Mouse (Mus musculus) erythroid progenitor cell, adult 5-6 weeks (primary cell): ENCODE results near the gene Emc8. TPM values are rescaled to one million over a fixed set of nuclear protein-coding genes. Genes with fewer than 3 reads are reported as not detected.

Experiments
- ATAC-seq: replicated peaks from 2 replicates; pipeline ENCODE4 v1.8.0; 2016; ENCODE audit warnings: moderate number of reproducible peaks, mild to moderate bottlenecking, moderate TSS enrichment, inconsistent platforms; ENCODE audit not compliant: poor library complexity, low FRiP score, severe bottlenecking
- total RNA-seq, 2 experiments: library from RNA; stranded (forward) in 1 of 2; stranded (reverse) in 1 of 2; fragments of 150-400 nt in 1 of 2; fragments of 186-747, 209-891 nt in 1 of 2; gene quantifications; 2 replicates each; pipeline versions ENCODE4 v1.2.3 to v1.2.4; 2015 to 2017; ENCODE audit warnings: low replicate concordance in 2 of 2

Gene Emc8
- 34.4 and 49.0 TPM in 2 replicates for total RNA-seq (2015; ENCODE audit: low replicate concordance)
- total RNA-seq (2017; ENCODE audit: low replicate concordance): 11.4 and 48.0 TPM in 2 replicates

DNA sequence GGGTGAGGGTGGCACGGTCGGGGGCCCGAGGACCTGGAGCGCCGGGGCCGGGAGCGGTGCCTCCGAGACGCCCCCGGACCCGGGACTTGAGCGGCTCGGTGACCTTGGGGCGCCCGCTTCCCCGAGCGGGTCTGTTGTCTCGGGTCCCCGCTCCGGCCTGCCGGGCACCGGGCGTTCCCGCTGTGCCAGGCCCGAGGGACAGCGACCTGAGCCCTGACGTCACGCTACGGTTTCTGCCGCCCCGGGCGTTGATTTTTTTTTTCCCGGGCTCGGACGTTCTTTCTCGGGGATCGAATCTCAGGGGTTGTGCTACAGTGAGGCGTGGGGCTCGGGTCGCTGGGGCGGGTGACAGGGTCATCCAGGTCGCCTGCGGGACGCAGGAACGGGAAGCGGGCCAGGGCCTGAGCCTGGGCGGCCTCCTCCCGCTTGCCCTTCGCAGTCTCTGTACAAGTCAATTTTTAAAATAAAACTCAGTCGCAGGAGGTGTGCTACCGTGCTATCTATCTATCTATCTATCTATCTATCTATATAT, at the start of gene Emc8:
Gene Emc8, minus strand, starts transcription at position 200 of the 532 bp plus-strand sequence.
- peak; percentile 50 for ATAC-seq

DNA sequence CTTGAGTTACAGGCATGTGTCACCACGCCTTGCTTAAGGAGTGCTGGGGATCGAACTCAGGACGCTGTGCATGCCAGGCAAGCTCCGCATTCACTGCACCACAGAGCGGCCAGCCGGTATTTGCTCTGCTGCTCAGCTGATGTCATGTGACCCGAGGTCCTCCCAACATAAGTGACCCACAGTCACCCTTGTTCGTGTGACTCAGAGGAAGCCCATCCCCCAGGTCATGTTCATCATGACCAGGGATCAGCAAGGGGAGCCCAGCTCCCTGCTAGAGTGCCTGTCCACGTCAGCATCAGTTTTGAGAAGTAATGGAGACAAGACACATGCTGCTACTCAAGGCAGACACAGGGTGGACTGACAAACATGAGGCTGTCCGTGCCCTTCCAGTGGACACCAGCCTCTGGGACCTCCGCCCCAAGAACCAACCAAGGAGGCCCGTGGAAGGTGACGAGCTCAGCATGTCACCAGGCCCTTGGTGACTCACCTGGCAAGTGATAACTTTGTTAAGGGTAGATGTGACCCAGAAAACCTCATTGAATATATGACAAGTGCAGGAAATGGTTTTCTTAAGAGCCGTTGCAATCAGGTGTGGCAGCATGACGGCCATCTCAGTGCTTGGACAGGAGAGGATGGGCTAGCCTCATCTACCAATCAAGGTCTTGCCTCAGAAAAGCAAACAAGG, 47.8 kb upstream of the Emc8 start:
- no peak for ATAC-seq

DNA sequence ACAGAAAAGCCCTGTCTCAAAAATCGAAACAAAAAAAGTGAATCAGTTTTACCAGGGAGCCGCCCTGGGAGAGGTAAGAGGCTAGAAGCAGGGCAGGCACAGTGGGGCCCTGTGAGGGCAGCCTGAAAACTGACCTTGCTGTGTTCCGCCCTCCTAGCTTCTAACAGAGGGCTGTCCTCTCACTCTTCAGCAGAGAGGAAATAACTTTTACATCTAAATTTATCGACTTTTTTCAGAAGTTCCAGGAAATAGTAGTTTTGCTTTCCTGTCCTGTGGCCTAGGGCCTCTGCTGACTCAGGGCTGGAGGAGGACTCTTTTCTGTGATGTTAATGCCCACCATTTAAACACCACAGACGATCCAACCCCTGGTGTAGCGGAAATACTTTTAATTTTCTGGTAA, 46.8 kb upstream of the Emc8 start:
- ATAC-seq: no peak

DNA sequence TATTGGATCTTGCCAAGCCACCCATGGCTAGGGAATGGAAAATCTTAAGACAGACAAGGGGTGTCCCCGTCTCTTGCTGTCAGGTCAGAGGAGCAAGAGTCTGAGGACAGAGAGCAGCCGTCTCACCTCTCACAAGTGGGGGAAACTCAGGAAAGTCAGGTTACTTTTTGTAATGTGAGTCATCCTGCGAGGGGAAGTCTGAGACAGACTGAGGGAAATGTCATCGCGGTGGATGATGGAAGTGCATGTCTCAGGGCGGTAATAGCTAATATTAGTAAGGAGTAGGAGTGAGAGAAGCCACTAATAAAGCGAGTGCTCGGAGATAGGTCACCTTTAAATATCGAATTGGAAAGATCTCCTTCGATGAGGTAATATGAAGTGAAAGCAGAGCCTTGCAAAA, 40.8 kb upstream of the Emc8 start:
- ATAC-seq: no peak

DNA sequence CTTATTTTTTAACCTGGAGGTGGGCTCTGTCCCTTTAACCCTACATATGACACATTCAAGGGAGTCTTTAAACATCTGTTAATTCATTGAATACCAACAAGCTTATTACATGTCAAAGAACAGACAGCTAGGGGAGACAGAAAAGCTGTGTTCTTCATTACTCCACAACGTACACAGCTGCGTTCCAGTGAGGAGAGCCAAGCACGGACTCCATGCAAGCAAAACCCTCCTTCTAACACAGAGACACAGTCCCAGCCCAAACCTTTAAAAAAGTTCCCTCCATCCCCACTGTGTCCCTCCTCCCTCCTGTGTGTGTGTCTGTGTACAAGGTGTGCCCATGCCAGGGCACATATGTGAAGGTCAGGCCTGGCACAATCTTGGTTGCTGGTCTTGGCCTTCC, 37.8 kb upstream of the Emc8 start:
- ATAC-seq: no peak

DNA sequence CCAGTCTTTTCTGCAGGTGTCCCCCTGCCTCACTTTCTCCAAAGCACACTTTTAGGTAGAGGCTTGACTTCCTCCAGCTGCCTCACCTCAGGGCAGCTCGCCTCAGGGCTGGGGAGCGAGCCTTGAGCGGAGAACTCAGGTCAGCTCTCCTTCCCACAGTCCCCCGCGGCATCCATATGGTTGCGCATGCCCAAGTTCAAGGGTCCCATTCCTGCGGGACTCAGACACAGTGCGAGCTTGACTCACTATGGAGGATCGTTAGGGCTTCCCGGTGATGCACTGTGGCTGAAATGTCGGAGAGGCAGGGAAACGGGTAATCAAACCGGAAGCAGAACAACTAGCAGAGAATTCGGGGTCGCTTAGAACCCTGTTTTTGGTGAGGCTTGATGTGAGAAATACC, 36.8 kb upstream of the Emc8 start:
- ATAC-seq: no peak

DNA sequence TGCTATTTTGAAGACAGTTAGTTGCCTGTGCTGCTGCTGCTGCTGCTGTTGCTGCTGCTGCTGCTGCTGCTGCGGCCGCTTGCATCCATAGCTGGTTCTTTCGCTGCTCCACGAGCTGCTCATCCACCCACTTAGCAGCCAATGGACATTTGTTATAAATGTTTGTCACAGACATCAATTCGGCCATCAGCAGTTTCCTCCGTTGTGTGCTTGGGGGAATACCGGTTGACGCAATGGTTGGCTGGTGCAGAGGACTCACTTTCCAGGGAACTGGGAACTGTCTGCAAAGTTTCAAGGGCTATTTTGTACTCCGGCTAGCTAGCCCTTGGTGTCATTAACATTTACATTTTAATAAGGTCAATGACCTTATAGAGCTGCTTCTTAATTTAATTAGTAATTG, 35.8 kb upstream of the Emc8 start:
- no peak for ATAC-seq

DNA sequence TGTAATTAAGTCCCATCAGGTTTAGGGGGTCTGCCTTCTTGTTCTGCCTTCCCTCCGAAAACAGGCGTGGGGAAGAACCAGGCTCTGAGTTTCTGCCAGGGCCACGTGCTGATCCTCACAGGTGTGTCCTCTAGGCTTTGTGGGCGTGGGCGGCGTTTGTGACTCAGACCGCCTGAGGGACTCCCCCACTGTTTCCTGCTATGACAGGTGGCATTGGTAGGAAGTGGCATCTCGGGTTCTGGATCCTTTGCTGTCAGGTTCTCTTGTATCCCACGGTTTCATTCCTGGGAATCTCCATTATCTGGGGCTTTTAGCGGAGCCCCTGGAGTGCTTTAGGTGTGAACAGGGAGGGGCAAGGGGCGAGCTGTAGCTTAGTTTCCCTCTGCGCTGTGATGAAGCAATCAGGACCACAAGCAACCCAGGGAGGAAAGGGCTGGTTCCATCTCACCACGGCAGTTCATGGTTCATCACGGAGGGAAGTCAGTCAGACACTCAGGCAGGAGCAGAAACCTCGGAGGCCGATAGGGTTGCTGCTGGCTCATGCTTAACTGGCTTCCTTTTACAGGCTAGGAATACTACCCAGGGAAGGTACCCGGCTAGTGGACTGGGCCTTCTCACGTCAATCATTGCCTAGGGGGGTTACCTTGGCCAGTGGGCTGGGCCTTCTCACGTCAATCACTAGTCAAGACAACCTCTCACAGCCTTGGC, 33.5 kb upstream of the Emc8 start:
- ATAC-seq: no peak

DNA sequence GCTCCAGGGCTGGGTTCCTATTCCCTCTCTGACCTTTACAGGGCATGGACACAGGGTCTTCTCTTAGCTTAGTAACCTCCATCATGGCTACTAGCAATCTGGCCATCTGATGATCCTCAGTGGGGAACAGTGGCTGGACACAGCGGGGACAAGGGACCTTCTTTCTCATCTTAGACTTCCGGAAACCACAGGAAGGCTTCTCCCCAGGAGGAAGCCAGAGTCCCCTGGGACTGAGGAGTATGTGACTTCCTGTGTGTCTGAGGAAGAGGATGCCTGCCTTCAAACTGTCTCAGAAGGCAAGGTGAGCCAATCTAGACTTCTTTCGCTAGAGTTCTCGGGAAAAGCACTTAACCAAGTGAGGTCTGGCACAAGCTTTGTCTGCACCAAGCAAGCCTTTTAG, 31.7 kb upstream of the Emc8 start:
- no peak for ATAC-seq

DNA sequence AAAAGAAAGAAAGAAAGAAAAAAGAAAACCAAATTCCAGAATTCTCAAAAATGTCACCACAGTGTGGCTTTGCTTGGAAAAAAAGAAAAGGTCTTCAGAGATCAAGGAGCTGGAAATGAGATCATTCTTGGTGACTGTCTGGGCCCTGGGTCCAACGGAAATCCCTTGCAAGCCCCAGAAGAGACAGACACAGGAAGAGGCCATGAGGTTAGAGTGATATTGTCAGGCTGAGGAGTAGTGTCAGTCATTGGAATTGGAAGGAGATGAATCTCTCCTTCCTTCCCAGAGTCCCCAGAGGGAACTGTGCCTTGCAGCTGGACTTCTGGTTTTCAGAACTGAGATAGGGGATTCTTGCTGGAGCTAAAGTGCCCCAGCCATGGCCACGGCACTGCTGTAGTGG, 31.2 kb upstream of the Emc8 start:
- no peak for ATAC-seq

DNA sequence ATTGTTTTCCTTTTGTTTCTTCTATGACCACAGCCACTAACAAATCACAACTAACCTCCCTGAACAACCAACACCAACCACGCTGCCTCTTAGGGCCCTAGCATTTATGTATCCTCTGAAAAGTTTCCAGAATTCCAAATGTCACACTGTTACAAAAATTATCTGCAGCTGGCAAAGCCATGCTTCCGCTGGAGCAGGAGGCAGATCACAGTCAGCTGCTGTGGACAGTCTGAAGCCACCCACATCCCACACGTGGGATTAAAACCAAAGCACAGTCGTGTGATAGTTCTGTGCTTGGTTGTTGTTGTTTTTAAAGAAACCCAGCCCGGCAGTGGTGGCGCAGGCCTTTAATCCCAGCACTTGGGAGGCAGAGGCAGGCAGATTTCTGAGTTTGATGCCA, 30.7 kb upstream of the Emc8 start:
- no peak for ATAC-seq

DNA sequence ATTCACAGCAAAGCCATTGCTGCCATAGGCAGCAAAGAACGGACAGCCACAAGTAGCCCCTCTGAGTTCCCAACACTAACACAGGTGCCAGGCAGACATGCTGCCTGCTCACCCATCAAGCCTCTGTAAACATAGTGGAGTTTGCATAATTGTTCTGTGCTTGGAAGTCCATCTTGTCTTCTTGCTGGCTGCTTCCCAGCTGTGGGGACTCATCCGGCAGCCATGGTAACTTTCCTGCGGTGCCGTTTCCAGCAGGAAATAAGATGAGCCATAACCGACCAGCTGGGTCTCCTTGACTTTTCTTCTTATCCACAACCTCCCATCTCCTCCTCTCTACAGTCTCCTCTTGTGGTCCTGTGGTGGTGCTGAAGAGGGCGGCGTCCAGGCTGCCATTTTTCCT, 30.1 kb upstream of the Emc8 start:
- no peak for ATAC-seq

DNA sequence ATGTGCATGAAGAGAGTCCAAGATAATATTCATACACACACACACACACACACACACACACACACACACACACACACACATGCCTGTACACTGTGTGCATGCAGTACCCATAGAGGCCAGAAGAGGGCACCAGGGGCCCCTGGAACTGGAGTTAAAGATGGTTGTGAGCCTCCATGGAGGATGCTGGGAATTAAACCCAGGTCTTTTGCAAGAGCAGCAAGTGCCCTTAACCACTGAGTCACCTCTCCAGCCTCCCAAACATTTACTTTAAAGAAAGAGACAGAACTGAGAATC, 29.6 kb upstream of the Emc8 start:
- ATAC-seq: 0 out of 2 replicates have a peak, but pooled peaks have one; percentile 58

DNA sequence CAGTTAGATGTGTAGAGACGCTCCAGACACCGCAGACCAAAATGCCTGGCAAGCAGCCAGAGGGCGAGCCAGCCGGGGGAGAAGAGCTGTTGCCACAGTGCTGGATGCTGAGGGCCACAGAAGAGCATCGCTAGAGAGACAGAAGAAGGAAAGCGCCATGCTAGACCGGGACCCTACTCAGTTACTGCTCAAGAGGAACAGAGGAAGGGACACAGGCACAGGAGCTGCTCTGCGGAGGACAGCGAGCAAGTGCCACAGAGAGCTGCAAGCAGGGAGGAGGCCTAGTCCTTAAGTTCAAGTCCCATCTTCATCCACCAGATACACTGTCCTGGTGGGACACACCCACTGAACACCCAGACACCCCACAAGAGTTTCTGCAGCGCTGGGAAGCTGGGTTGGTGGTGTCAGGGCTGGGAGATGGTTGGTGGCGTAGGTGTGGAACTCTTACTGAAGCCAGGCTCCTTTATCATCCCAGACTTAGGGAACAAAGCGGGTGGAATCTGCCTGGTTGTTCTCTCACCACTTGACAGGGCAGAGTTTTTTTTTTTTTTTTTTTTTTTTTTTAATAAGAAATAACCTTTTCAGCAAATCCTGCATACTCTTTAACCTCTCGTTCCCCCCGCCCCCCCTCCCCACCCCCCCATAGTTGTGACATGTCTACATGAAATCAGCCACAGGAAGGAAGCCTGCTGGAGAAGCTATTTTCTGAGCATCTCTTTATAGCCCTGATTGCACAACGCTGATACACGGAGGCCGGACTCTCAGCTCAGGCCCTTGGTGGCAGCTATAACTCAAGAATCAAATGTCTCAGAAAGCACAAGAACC, 29.0 kb upstream of the Emc8 start:
- no peak for ATAC-seq

DNA sequence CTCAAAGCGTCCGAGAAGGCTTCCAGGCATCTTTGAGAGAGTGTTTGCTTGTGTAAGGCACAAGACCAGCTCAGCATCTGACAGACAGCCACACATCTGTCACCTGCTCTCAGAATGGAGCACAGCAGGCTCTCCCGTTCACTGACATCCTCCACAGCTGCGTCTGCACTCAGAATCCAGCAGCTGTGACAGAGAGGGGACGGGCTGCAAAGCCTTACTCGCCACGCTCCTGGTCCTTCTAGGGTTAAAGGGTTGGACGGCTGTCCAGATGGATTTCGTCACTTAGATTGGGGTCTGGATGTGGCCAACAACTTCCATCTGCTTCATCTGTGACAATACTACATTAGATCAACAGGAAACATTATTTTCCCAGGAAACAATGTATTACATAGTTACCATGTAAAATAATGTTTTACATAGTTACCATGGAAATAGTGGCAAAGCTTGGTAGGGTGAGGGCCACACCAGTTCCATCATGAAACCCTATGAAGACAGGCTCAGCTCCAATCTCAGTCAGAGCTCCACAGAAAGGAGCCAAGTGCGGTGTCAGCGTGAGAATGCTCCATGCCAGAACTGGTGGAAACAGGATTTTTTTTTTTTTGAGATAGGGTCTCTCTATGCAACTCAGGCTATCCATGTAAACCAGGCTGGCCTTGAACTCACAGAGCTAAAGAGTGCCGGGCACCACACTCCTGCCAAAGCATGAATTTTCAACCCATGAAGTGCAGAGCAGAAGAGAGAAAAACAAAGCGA, 28.2 kb upstream of the Emc8 start:
- no peak for ATAC-seq

DNA sequence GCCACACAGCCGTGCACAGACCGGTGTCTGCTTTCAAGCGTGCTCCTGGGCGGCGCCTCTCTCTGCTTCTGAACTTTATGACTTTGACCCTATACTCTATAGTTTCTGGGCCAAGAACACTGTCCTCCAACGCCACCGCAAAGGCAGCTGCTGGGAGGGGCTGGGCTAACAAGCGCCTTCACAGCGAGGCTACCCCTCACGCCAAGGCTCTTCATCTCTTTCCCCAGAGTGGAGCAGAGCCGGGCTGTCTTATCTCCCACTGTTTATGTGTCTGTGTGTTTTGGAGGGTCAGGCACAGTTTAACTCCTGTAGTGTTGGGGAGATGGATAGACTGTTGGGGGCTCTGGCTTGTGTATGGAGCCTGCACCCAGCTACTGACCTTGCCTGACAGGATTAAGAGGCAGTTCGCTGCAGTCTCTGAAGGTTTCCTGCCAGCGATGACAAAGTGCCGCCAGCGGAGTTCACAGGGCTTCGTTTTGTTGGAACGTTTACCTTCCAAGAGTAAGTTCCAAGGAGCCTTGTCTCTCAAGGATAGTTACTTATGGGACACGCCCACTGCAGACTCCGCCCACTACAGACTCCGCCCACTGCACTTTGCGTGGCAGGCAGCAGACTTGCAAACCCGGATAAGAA, 25.6 kb upstream of the Emc8 start:
- peak; percentile 58; the same call in 1 of the 2 replicates for ATAC-seq

DNA sequence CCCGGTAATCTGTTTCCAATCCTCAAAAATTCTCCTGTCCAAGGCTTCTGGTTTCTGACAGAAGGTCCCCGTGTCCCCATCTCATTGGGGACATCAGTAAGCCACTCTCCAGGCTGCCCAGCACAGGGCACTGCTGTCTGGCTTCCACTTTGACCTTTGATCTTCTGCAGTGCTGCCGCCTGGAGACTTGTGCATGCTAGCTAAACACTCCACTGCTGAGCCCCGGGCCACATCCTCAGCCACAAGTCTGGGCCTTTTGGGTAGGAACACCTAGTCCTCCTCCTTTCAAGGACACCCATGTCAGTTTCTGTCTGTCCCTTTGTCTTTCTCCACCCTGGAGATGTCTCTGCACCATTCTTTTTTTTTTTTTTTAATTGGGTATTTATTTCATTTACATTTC, 24.6 kb upstream of the Emc8 start:
- ATAC-seq: no peak

DNA sequence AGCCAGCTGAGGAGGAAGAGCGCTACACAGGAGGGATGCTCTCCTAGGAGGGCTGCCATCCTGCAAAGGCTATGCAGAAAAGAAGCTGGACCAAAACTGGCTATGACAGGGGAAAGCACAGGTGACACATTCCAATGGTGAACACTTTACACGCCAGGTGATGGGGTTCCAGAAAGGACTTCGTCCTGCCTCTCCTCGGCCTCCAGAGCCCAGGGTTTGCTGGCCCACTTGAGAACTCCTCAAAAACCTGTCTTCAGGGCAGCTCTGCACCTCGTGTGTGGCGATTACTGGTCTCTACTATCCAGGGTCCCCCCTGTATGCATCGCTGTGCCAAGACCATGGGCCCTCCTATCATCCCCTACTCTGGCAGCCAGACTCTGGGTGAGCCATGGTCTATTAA, 20.1 kb upstream of the Emc8 start:
- no peak for ATAC-seq

DNA sequence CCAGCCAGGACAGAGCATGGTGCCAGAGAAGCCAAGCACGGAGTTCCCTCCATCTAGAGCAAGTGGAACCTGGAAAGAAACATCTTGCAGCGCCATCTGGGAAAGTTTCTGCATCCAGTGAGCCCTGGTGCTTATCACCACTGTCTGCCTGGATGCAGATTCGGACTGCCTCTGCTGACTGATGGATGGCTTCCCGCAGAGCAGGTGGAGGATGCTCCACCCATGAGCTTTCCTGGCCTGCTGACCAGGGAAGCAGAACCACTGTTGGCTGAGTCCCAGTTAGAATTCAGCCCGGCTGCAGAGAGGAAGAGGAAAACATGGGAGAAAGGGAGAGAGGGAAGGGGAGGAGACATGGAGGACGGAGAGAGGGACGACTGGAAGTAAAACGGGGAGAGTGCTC, 19.4 kb upstream of the Emc8 start:
- no peak for ATAC-seq

DNA sequence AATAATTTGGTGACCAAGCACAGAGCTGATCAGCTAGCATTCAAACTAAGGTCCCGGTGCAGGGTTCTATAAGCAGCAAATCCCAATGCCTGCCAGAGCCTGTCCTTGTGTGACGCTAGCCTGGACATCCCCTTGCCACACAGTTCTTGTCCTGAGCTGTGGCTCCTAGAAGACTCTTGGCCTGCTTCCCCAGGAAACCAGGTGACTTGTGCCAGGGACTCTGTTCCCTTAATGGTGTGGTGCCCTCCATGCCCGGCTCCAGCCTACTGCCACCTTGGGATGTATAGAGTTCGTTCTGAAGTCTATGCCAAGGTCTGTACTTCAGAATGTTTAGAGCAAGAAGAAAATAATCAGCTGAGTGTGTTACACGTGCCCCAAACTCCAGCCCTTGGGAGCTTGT, 18.2 kb upstream of the Emc8 start:
- ATAC-seq: no peak
